Mouse (Mus musculus): ENCODE measurements around the gene Kdm2b.

- TF ChIP-seq MAX (IDR thresholded peaks at IDR 0.05; ENCODE audit: low read depth), result no peak
- peak in 1 of 3 experiments; percentile 16 for TF ChIP-seq MYOG (IDR thresholded peaks at IDR 0.05; ENCODE audit: control insufficient read depth in 1 of 3, insufficient read depth in 1 of 3, insufficient read length in 2 of 3, low read depth in 2 of 3)
- TF ChIP-seq POLR2A (IDR thresholded peaks at IDR 0.05; ENCODE audit: insufficient read length, low read depth), result peak; percentile 78
- no peak for TF ChIP-seq E2F4 (IDR thresholded peaks at IDR 0.05; ENCODE audit: insufficient read depth)
Observed at GRCm38 (mm10) chr5:122989001-122989525, 560 bp downstream of the Kdm2b start.
